Mouse (Mus musculus) Patski (cell line): ENCODE data around the gene Olfr1243. TPM values are rescaled to one million over a fixed set of nuclear protein-coding genes. Genes with fewer than 3 reads are reported as not detected.
"Not testable (repeated sequence)": the region's sequence is repeated elsewhere in the genome, so short reads cannot be mapped to it uniquely, and the experiment has no call there.

ENCODE experiments used
- ATAC-seq: fragments of 100-300 bp; one replicate; pipeline ENCODE4 v1.8.0; 2021
- CTCF ChIA-PET: fragments of 350-600 bp; sonication (Branson Sonifier 250); formaldehyde crosslinking; loops from one replicate; lab custom pipeline; 2022; ENCODE audit warnings: inconsistent platforms; lab: Charles Lee
- POLR2A ChIA-PET: fragments of 350-600 bp; sonication (Branson Sonifier 250); formaldehyde crosslinking; loops from one replicate; lab custom pipeline; 2022; ENCODE audit warnings: antibody characterized with exemption, inconsistent platforms; lab: Charles Lee
- DNase-seq: peaks from one replicate; pipeline ENCODE4 v3.0.0-alpha.2; 2011; ENCODE audit warnings: low read depth, low spot score
- H3K27me3 ChIP-seq: fragments of 371-371 bp; one replicate; pipeline ENCODE4 v1.5.1; 2021
- CTCF ChIP-seq: fragments of 100-300 bp; IDR thresholded peaks from one replicate; pipeline ENCODE4 v1.5.1; 2021
- in situ Hi-C: fragments of 300-500 bp; cut with MboI; formaldehyde crosslinking; loops from 3 replicates; pipeline ENCODE4 v1.11.1; 2018; ENCODE audit warnings: low pct_unique_long_range_greater_than_20kb, mixed read lengths
- polyA plus RNA-seq: library from polyadenylated mRNA; unstranded; gene quantifications from one replicate; pipeline ENCODE4 v1.2.3, GENCODE M21; 2021

Olfr1243 gene
- not detected for polyA plus RNA-seq

- ATAC-seq (no peak), DNase-seq (no peak)
- no peaks in the 10 kb centered on the region for H3K27me3 ChIP-seq
- in situ Hi-C loops: no loop called here
- CTCF ChIA-PET: no interaction called here
- POLR2A ChIA-PET: no interaction called here
- no peak for TF ChIP-seq CTCF
Observed at GRCm38 (mm10) chr2:89531387-89531786, at the start of gene Olfr1243. Gene Olfr1243, minus strand, starts transcription at chr2:89531487.

- POLR2A ChIA-PET: no interaction called here
- CTCF ChIA-PET: no interaction called here
- no peak for DNase-seq
- TF ChIP-seq CTCF: no peak
- ATAC-seq: no peak
- no peaks in the 10 kb centered on the region for H3K27me3 ChIP-seq
- in situ Hi-C loops: no loop called here
Observed at GRCm38 (mm10) chr2:89578347-89578746, 47.1 kb upstream of the Olfr1243 start, which contains the start of gene Olfr1245. Gene Olfr1245, minus strand, starts transcription at chr2:89578447.

- CTCF ChIA-PET: not testable (repeated sequence)
Observed at GRCm38 (mm10) chr2:89562706-89563105, 31.4 kb upstream of the Olfr1243 start.

DNA sequence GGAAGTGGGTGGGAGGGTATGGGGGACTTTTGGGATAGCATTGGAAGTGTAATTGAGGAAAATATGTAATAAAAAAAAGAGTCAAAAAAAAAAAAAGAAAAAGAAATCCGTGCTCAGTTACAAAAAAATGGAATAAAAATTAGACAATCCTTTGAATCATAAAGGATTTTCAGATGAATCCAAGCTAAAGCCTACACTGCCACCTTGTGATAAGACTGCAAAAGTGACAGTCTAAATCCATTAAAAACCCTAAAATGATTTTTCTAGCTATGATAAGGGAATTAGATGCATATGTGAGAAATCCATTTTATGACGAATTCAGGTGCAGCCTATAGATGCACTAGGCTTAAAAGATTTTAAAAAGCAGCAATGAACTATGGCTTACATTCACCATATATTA is 13.2 kb upstream of the Olfr1243 start:
- ChIA-PET CTCF (no interaction called here), POLR2A (no interaction called here)
- DNase-seq (no peak), ATAC-seq (no peak)
- in situ Hi-C loops: loop anchor here (10.0 kb wide), 1 partner anchor 1190 kb away; no protein-coding TSS in a partner anchor
- no peak for TF ChIP-seq CTCF
- no peaks in the 10 kb centered on the region for H3K27me3 ChIP-seq

More at GRCm38 (mm10) chr2:89562706-89563105, 31.4 kb upstream of the Olfr1243 start:
- POLR2A ChIA-PET, H3K27me3 ChIP-seq, DNase-seq, ATAC-seq, in situ Hi-C loops: not testable (repeated sequence)

GRCm38 (mm10) chr2:89539923-89540322 is 8.6 kb upstream of the Olfr1243 start:
- no peak for ATAC-seq
- TF ChIP-seq CTCF: no peak
- DNase-seq: no peak
- ChIA-PET POLR2A (no interaction called here), CTCF (no interaction called here)
- in situ Hi-C loops: loop anchor here (10.0 kb wide), 1 partner anchor 1185 kb away; no protein-coding TSS in a partner anchor
- no peaks in the 10 kb centered on the region for H3K27me3 ChIP-seq

DNA sequence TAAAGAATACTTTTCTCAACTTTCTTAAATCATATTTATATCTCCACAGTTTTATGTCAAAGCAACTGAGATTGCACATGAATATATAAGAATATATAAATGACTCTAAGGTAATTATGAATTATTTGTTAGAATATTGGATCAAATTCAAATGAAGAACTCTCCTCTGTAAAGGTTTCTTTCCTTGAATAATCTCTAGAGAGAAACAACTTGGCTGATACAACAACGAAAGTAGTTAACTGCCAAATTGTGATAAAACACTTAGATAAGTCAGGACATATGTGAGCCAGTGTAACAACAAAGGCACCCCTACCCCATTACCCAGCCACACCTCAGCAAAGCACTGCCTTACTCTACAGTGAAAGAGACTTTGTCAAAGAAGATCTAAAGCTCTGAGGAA is 33.1 kb downstream of the Olfr1243 start, which contains the start of gene Olfr1242:
Gene Olfr1242 (minus strand): TSS at position 101 of the 400 bp plus-strand sequence.
- ATAC-seq (no peak), DNase-seq (no peak)
- ChIA-PET CTCF (no interaction called here), POLR2A (no interaction called here)
- H3K27me3 ChIP-seq: no peaks in the 10 kb centered on the region
- no peak for TF ChIP-seq CTCF
- in situ Hi-C loops: no loop called here

- no peaks in the 10 kb centered on the region for H3K27me3 ChIP-seq
- TF ChIP-seq CTCF: no peak
- ChIA-PET POLR2A (no interaction called here), CTCF (no interaction called here)
- ATAC-seq (no peak), DNase-seq (no peak)
- in situ Hi-C loops: no loop called here
Observed at GRCm38 (mm10) chr2:89487026-89487425, 44.3 kb downstream of the Olfr1243 start, which contains the start of gene Olfr1241. Gene Olfr1241, minus strand, starts transcription at chr2:89487126.

Other genes starting within 250 kb of the Olfr1243 start
- gene Olfr1229, start 243.5 kb downstream of the Olfr1243 start, polyA plus RNA-seq: not detected
- gene Olfr1230, start 234.2 kb downstream of the Olfr1243 start, polyA plus RNA-seq: not detected
- gene Olfr1231, start 224.4 kb downstream of the Olfr1243 start, polyA plus RNA-seq: not detected
- gene Olfr1232, start 201.8 kb downstream of the Olfr1243 start, polyA plus RNA-seq: not detected
- not detected for gene Olfr1233, start 189.1 kb downstream of the Olfr1243 start, polyA plus RNA-seq
- not detected for gene Olfr1234, start 166.6 kb downstream of the Olfr1243 start, polyA plus RNA-seq
- not detected for gene Olfr1238, start 121.8 kb downstream of the Olfr1243 start, polyA plus RNA-seq
- gene Olfr1239, start 111.1 kb downstream of the Olfr1243 start, polyA plus RNA-seq: not detected
- gene Olfr1240, start 88.5 kb downstream of the Olfr1243 start, polyA plus RNA-seq: not detected
- not detected for gene Olfr1241, start 44.4 kb downstream of the Olfr1243 start, polyA plus RNA-seq
- gene Olfr1242, start 33.2 kb downstream of the Olfr1243 start, polyA plus RNA-seq: not detected
- gene Olfr1245, start 47.0 kb upstream of the Olfr1243 start, polyA plus RNA-seq: not detected
- not detected for gene Olfr1246, start 61.7 kb upstream of the Olfr1243 start, polyA plus RNA-seq
- gene Olfr1247, start 82.6 kb upstream of the Olfr1243 start, polyA plus RNA-seq: 0.09 TPM
- gene Olfr1248, start 86.8 kb upstream of the Olfr1243 start, polyA plus RNA-seq: not detected
- not detected for gene Olfr1249, start 103.5 kb upstream of the Olfr1243 start, polyA plus RNA-seq
- gene Olfr1250, start 130.0 kb upstream of the Olfr1243 start, polyA plus RNA-seq: not detected
- not detected for gene Olfr1251, start 140.4 kb upstream of the Olfr1243 start, polyA plus RNA-seq
- gene Olfr1252, start 193.5 kb upstream of the Olfr1243 start, polyA plus RNA-seq: not detected
- gene Olfr1253, start 225.6 kb upstream of the Olfr1243 start, polyA plus RNA-seq: not detected